Mouse (Mus musculus): ENCODE data around the gene Aim2.
"Not testable (repeated sequence)": the region's sequence is repeated elsewhere in the genome, so short reads cannot be mapped to it uniquely, and the experiment has no call there.

Gene Aim2

DNA sequence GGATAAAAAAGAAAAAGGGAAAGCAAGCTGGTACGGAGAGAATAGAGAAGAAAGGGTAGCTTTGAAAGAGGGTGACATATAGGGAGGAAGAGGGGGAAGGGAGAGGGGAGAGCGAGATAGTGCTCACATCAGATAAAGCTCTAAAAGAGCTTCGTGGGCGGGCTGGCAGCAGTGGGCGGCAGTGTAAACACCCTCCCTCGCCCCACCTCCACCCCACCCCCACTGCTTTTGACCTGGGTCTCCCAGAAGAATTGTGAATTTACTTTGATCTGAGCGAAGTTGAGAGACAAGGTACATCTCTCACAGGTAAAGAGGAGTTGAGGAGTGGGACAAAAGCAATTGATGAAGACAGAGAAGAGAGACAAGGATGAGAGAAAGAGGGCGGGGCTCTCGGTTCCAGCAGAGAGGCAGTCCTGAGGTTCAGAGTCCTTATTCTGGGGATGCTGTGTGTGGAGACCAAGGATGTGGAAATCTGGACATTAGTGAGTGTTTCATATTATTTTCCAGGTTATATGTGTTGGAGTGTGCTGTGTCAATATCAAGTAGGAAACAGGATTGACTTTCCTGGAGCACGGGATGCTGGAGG, at the start of gene Aim2:
Aim2 (plus strand) TSS at position 508 of the 586 bp plus-strand sequence.
- no peak for DNase-seq

- DNase-seq, result not testable (repeated sequence)
These were observed 47.9 kb upstream of the Aim2 start for GRCm38 (mm10) chr1:173302795-173303194.

DNA sequence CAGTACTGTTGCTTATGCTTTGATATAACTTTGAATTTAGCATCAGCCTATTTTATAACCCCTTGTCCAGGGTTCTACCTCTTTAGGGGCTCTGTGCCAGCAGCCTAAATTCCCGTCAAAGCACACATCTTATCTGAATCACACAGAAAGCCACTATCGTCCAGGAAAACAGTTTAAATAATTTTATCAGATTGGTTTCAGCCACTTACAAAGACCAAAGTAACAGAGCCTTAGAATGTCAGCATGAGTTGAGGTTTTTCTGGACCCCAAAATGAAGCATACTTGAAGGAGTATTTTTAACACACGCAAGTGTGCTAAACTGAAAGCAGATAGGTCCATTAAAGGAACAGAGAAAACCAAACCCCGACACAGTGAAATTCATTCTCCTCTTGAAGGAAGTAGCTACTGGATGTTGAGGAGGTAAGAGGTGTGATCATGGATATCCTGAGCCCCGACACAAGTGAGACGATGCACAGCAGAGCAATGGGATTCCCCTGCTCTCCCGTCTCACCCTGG, 37.1 kb upstream of the Aim2 start:
- DNase-seq, result not testable (repeated sequence)

GRCm38 (mm10) chr1:173315725-173316124, 35.0 kb upstream of the Aim2 start:
- no peak for DNase-seq

DNA sequence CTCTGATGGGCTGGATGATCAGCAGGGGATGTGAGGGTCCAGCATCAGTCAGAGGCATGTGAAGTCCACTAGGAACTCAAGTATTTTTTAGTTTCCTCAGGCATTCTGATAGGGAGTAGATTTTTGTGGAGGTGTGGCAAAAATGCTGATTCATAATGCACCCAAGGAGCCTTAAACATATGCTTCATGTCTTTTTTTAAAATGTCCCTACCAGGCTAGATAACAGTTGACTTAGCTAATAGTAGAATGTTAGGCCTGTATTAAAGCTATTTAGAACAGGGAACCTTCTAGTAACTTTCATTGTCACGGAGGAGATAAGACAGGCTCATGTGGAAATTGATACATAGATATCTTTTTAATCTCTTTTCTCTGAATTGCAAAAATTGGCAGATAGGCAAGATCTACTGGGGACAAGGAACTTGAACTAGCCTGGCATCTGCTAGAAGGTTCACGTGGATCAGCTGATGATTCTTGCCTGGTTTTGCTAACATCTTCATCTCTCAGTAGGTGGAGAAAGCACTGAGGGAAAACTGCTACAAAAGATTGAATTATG, 32.7 kb upstream of the Aim2 start:
- DNase-seq, result no peak

- DNase-seq, result no peak
These were observed 29.0 kb upstream of the Aim2 start for GRCm38 (mm10) chr1:173321593-173322248.

DNA sequence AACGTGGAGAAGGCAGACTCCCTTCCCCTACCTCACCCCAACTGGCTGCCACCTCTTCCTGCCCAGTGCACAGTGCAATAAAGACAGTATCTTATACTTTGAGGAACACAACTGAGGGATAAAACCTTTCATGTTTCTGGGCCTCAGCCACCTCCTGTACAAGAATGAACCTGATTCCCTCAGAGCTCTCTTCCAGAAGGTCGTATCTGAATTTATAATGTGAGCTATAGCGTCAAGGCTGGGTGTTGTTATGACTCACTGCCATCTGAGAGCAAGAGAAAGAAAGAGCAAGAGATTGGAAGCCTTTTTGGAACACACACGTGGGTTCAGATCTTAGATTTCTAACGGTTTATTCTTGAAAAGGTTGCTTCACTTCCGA, 28.4 kb upstream of the Aim2 start:
- no peak for DNase-seq

DNA sequence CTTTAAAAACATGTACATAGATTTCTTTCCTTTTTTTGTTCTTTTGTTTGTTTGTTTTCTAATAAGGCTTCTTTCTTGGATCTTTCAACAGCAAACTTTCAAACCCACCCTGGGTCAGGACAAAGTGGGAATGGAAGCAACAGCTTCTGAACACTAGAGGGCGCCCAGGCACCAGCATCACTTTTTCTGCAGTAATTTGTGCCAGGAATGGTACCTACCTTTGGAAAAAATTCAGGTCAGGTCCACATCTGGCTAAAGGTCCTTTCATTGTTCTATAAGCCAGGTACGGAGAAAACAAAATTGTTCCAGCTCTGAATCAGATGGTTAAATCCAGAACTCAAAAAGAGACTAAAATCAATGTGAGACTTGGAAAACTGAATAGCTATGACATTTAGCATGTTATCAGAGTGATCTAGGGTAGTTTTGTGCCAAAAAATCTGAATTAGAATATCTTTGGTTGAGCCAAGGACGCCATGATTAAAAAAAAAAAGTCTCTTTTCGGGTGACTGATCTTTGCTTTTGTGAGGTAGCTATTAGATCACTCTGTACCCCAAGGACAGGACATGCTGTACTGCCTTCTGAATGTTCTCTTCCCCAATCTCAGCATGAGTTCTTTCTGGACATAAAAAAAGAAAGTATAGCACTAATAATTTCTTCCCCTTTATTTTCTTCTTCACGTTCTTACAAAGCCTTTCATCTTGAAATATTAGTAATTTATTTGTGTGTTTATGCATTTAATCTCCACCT, 26.7 kb upstream of the Aim2 start:
- no peak for DNase-seq

- DNase-seq, result no peak
These were observed 25.7 kb upstream of the Aim2 start for GRCm38 (mm10) chr1:173324961-173325360.

GRCm38 (mm10) chr1:173325395-173325794, 25.3 kb upstream of the Aim2 start:
- DNase-seq, result no peak

GRCm38 (mm10) chr1:173326552-173326951, 24.1 kb upstream of the Aim2 start:
- no peak for DNase-seq

GRCm38 (mm10) chr1:173328446-173328845, 22.2 kb upstream of the Aim2 start:
- no peak for DNase-seq

DNA sequence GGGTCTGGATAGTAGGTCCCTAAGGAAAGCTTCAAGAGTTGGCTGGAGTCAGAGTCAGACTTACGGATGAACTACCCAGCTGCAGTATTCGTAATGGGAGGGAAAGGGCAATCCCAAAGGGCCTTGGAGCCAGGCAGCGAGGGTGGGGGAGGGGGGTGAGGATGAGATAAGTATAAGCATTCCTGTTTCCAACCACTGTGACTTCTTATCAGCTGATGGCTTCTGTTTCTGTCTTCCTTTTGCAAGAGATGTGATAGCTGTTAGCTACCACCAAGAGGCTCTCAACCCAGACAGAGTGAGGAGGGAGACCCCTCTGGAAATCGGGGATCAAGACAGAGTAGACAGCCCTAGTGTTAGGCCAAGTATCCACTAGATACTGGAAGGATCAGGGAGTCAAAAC, 21.5 kb upstream of the Aim2 start:
- no peak for DNase-seq

DNA sequence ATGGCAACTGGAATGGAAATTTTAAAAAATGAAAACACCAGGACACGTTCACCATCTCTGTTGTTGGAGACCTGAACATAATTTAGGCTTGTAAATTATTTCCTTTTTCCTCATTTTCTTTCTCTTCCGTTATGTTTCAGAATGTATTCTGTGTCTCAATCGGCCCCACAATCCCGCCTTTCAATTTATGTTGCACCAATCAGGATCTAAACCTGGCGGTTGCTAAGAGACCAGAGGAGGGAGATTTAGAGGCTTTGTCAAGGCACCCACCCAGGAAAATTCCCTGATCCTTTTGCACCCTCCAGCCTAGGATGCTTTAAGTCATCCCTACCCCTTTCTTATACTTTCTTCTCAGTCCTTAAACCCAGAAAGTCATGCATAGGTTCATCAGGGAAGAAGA, 20.9 kb upstream of the Aim2 start:
- DNase-seq, result no peak

- DNase-seq, result no peak
These were observed 18.3 kb upstream of the Aim2 start for GRCm38 (mm10) chr1:173332418-173332817.

DNA sequence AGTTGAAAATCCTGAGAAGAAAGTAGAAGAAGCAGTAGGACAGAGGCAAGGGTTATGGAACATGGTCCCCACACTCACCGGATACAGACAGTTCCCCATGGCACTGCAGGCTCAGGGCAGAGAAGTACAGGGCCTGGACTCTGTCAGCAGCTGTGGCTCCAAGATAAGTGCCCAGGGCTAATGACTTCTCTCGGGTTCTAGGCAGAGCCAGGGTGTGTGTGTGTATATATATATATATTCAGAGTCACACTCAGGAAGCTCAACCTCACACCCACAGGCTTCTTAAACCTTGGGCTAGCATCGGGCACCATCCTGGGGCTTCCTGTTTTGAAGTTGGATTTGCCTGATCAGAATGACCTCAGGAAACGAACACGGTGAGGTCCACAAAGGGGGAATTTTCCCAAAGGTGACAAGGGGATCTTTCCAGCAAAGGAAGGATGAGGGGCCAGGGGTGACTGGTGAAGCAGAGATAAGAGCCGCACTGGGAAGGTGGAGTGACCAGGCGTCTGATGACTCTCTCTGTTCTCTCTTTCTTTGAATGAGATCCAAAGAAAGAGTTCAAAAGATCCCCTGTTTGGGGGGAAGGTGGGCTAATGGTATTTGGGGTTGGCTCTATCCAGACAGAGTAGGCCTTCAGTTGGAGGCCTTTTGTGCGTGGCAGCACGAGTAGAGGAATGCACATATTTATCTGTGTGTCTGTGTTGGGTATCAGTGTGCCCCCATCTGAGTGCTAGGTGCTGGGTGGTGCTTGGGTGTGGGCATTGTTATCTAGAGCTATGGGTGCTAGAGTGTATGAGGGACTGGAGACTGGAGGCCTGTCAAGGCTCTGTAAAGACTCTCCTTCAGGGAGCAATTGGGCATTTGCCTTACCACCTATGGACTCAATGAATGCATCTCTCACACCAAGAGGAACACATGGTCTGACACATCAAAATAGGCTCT, 17.1 kb upstream of the Aim2 start, which contains the start of gene Ackr1:
Ackr1 (minus strand) TSS at position 439 of the 942 bp plus-strand sequence.
- no peak for DNase-seq

- no peak for DNase-seq
These were observed 14.8 kb upstream of the Aim2 start for GRCm38 (mm10) chr1:173335903-173336302.

GRCm38 (mm10) chr1:173337008-173337407, 13.7 kb upstream of the Aim2 start:
- no peak for DNase-seq

- DNase-seq, result peak; percentile 8
These were observed 11.1 kb upstream of the Aim2 start for GRCm38 (mm10) chr1:173339543-173339942.

- no peak for DNase-seq
These were observed 8.3 kb upstream of the Aim2 start for GRCm38 (mm10) chr1:173342425-173342824.

DNA sequence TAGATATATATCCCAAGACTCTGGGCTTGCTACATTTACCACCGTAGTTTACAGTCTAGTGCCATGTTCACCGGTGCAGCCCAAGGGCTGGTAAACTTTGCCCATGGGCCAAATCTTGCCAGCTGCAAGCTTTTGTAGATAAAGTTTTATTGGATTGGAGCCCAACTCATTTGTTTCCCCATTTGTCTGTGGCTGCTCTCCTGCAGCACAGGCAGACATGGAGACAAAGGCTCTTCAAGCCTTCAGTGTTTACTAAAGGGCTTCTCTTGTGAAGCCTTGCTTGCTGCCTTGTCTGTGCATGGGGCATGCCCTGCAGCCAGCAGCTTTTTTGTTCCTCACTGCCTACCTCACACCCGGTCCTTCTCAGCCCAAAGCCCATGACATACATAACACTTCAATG, 6.7 kb upstream of the Aim2 start:
- no peak for DNase-seq

GRCm38 (mm10) chr1:173345112-173345511, 5.6 kb upstream of the Aim2 start:
- no peak for DNase-seq
